Mouse (Mus musculus) 3134 (cell line): ENCODE data around the gene Eps8l1.
"Not testable (repeated sequence)": the region's sequence is repeated elsewhere in the genome, so short reads cannot be mapped to it uniquely, and the experiment has no call there.

Experiments used
- DNase-seq: peaks from one replicate; pipeline ENCODE4 v3.0.0-alpha.2; 2011; ENCODE audit warnings: low spot score; ENCODE audit not compliant: insufficient read length; ENCODE audit errors: extremely low read depth

Eps8l1 gene

GRCm38 (mm10) chr7:4460576-4461434, at the start of gene Eps8l1:
TSS of gene Eps8l1 (plus strand) at chr7:4460674.
- DNase-seq, result no peak

- DNase-seq, result not testable (repeated sequence)
Observed at GRCm38 (mm10) chr7:4412406-4412805, 48.1 kb upstream of the Eps8l1 start.

GRCm38 (mm10) chr7:4419681-4420080, 40.8 kb upstream of the Eps8l1 start:
- no peak for DNase-seq

DNA sequence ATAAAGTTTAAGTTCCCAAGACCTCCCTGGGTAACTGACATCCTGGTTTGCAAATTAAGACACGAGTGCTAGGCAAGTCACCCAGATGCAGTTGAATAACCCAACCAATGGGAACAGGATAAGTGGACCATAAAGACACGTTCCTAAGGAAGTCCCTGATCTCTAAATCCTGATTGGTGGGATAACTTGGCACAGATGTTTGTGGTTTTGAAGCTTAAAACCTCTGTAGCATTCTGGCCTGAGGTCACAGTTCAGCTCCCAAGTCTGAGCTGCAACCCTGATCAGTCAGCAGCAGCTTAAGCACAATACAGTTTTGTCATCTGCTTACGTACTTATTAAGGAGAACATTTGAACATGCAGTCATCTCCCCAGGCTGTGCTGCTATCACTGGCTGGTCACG, 40.2 kb upstream of the Eps8l1 start:
- no peak for DNase-seq

- peak; percentile 52 for DNase-seq
Observed at GRCm38 (mm10) chr7:4427161-4427912, 33.1 kb upstream of the Eps8l1 start.

DNA sequence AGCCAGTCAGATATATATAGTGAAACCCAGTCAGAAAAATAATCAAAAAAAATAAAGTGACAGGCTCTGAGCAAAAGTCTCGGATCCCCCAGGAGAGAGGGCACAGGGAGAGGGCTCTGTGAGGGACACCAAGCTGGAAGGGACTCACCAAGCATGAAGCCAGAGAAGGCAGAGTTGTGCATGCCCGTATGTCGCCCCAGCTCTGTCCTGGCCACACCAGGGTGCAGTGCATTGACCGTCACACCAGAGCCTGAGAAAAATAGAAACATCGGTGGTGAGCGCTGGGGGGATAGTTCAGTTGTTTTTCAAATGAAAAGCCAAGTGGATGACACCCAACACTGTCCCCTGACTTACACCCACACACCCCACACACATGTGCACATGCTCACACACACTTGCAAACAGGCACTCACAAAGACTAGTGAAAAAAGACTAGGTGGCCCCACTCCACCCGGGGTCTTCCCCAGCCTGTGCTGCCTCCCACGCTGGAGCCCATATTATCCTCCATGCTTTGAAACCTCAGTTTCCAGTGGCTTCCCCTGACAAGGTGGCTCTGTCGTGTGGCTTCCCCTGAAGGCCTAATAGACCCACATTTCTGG, 30.1 kb upstream of the Eps8l1 start:
- no peak for DNase-seq

GRCm38 (mm10) chr7:4431548-4431947, 28.9 kb upstream of the Eps8l1 start:
- DNase-seq, result peak; percentile 36

GRCm38 (mm10) chr7:4432026-4432425, 28.4 kb upstream of the Eps8l1 start:
- DNase-seq, result no peak

DNA sequence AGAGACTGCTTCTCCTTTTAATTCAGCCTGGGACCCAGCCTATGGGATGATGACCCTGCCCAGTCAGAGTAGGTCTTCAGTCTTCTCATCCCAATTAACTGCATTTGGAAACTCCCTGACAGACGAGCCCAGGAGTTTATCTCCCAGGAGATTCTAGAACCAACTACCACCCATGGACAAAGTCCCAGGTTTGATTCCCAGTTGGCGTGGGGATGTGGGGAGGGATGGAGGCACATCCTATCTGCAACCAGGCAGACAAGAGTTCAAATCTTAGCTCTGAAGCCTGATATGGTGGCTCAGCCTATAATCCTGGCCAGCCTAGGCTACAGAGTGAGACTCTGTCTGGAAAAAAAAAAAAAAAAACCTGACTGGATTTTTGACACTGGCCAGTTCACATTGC, 22.8 kb upstream of the Eps8l1 start:
- no peak for DNase-seq

- no peak for DNase-seq
Observed at GRCm38 (mm10) chr7:4440549-4440948, 19.9 kb upstream of the Eps8l1 start.

DNA sequence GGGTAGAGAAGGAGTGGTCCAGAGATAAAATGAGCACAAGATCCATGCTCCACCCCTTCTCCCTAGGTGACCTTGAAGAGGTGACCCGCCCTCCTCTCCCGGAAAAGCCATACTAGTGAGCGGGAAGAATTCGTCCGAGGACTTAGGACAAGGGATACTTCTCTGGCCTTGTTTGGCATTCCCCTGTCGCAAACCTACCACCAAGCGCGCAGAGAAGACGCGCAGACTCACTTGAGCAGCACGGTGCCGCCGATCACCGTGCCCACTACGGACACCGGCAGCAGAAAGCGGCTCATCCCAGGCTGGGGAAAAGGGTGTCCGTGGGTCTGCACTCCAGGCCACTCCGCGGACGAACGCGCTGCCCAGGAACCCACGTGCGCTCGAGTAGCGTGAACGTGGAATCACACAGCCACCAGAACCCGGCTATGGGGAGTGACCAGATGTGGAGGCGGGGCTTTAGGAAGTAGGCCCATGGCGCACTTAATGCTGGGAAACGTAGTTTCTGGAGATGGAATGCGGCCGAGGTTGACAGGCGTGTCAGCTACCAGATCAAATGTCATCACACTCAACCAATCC, 15.2 kb upstream of the Eps8l1 start, which contains the start of gene Rdh13:
Rdh13 (minus strand) TSS at position 434 of the 576 bp plus-strand sequence.
- peak; percentile 90 for DNase-seq

GRCm38 (mm10) chr7:4447138-4447537, 13.3 kb upstream of the Eps8l1 start:
- no peak for DNase-seq

DNA sequence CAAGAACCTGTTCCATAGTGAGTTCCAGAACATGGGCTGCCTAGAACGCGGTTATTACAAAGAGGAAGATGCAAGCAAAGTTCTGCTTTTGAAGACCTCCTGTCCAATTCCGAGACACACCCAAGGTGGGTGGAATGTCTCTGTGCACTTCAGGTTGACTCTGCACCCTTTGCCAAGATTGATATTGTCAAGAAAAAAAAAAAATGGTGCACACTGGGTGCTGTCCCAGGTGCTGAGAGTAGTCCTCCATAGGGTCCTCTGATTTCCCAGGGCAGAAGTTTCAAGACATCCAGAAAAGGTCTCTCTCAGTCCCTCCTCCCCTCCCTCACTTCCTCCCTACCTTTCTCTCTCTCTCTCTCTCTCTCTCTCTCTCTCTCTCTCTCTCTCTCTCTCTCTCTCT, 12.0 kb upstream of the Eps8l1 start:
- no peak for DNase-seq

DNA sequence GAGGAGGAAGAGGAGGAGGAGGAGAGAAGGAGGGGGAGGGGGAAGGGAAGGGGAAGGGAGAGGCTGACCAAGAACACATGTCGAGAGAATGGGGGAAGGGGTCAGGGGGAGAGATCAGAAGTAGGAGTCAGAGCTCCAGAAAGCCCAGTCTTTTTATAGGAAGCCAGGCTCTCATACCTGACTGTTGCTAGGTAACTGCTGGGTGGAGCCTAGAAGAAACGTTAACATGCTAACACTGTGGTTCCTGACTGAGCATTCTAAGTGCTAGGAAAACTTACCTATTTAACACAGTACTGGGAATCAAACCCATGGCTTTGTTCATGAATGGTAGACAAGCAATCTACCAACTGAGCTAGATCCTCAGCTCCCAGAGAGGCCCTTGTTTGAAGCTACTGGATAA, 11.3 kb upstream of the Eps8l1 start:
- DNase-seq, result no peak

- no peak for DNase-seq
Observed at GRCm38 (mm10) chr7:4452644-4453043, 7.8 kb upstream of the Eps8l1 start.

- no peak for DNase-seq
Observed at GRCm38 (mm10) chr7:4464194-4464824, 3.8 kb downstream of the Eps8l1 start.

DNA sequence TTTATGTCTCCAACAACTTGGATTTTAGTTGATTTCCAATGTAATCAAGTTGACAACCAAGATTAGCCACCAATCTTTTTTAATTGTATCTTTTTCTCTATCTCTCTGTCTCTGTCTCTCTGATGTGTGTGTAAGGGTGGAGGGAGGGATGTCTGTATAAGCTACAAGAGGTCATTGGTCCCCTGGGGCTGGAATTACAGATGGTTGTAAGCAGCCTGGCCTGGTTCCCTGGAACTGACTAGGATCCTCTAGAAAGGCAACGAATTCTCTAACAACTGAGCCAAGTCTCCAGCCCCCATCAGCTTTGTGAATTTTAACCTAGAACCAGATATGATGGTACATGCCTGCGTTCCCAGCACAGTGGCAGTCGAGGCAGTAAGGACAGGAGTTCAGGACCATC, 7.3 kb downstream of the Eps8l1 start:
- DNase-seq, result no peak

GRCm38 (mm10) chr7:4470275-4471178, 10.1 kb downstream of the Eps8l1 start:
- no peak for DNase-seq

- DNase-seq, result no peak
Observed at GRCm38 (mm10) chr7:4471179-4471555, 10.7 kb downstream of the Eps8l1 start.

DNA sequence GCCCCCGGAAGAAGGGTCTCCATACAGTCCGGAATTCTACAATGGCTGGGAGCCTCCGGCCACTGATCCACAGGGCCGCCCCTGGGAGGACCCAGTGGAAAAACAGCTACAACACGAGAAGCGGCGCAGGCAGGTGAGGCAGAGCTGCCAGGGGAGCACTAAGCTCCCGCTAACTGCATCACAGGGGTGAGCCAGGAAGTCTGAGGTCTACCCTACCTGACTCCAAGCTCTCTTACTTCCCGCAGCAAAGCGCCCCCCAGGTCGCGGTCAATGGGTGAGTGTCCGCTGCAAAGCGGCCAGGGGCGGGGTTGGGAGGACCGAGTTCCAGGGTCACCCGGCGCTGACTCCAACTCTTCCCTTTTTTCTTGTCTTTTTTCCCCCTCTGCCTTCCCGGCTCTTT, 13.5 kb downstream of the Eps8l1 start:
- no peak for DNase-seq
